Mouse (Mus musculus): ENCODE results near the gene Dyrk2.

Dyrk2 gene

GRCm38 (mm10) chr10:118870201-118870980 lies at the start of gene Dyrk2:
TSS of gene Dyrk2 (minus strand) at chr10:118870209.
- DNase-seq = peak; percentile 44

- no peak for DNase-seq
These were observed 32.6 kb upstream of the Dyrk2 start for GRCm38 (mm10) chr10:118902625-118903024.

- no peak for DNase-seq
These were observed 23.6 kb upstream of the Dyrk2 start for GRCm38 (mm10) chr10:118893645-118894044.

- DNase-seq = no peak
These were observed 14.1 kb upstream of the Dyrk2 start for GRCm38 (mm10) chr10:118884126-118884525.

- no peak for DNase-seq
These were observed 13.3 kb upstream of the Dyrk2 start for GRCm38 (mm10) chr10:118883317-118883716.

- DNase-seq = no peak
These were observed 12.4 kb upstream of the Dyrk2 start for GRCm38 (mm10) chr10:118882258-118882885.

GRCm38 (mm10) chr10:118880776-118881175 lies 10.8 kb upstream of the Dyrk2 start:
- DNase-seq = no peak

- no peak for DNase-seq
These were observed 2.2 kb upstream of the Dyrk2 start for GRCm38 (mm10) chr10:118872196-118872595.

GRCm38 (mm10) chr10:118869591-118870001 lies 413 bp downstream of the Dyrk2 start:
- peak; percentile 65 for DNase-seq

GRCm38 (mm10) chr10:118868601-118869590 lies 1.1 kb downstream of the Dyrk2 start:
- peak; percentile 63 for DNase-seq

- DNase-seq = peak; percentile 30
These were observed 2.0 kb downstream of the Dyrk2 start for GRCm38 (mm10) chr10:118867896-118868600.

- DNase-seq = peak; percentile 11
These were observed 2.6 kb downstream of the Dyrk2 start for GRCm38 (mm10) chr10:118867304-118867895.

- no peak for DNase-seq
These were observed 5.0 kb downstream of the Dyrk2 start for GRCm38 (mm10) chr10:118864976-118865375.

GRCm38 (mm10) chr10:118863611-118864010 lies 6.4 kb downstream of the Dyrk2 start:
- no peak for DNase-seq

GRCm38 (mm10) chr10:118862233-118862632 lies 7.8 kb downstream of the Dyrk2 start:
- DNase-seq = no peak

GRCm38 (mm10) chr10:118861234-118862025 lies 8.6 kb downstream of the Dyrk2 start:
- no peak for DNase-seq

GRCm38 (mm10) chr10:118859655-118860054 lies 10.4 kb downstream of the Dyrk2 start:
- no peak for DNase-seq

- DNase-seq = no peak
These were observed 15.4 kb downstream of the Dyrk2 start for GRCm38 (mm10) chr10:118854641-118855040.

- DNase-seq = no peak
These were observed 17.5 kb downstream of the Dyrk2 start for GRCm38 (mm10) chr10:118852554-118852953.

GRCm38 (mm10) chr10:118848501-118848900 lies 21.5 kb downstream of the Dyrk2 start:
- no peak for DNase-seq

GRCm38 (mm10) chr10:118846991-118847545 lies 22.9 kb downstream of the Dyrk2 start:
- DNase-seq = no peak
